Mouse (Mus musculus): ENCODE data around the gene Ccin.

Gene Ccin

DNA sequence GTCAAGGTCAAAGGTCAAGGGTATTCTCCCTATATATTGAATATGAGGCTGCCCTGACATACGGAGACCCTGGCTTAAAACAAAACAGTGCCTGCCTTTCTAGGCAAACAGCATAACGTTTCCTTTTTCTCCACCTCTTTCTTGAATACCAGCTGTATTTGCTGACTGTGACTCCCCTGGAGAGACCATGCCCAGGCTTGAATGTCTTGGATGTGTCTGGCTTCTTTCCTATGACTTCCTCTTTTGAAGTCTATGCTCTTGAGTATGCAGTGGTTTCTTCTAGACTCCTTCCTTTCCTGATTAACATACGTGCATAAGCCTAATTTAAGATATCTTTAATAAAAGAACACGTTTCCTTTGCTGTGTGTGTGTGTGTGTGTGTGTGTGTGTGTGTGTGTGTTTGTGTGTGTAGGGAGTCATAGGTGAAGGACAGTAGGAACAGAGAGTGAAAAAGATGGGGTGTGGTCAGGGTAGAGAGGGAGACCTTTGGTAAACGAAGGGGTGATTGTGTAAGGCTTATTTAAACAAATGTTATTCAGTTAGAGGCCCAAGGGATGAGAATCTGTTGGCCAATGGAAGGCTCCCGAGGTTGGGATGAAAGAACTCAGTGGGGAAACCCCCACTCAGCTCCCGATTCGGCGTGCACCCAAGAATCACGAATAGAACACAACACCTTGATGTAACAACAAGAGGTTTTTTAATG lies 8.2 kb upstream of the Ccin start:
- DNase-seq (ENCODE audit: low spot score), result no peak

DNA sequence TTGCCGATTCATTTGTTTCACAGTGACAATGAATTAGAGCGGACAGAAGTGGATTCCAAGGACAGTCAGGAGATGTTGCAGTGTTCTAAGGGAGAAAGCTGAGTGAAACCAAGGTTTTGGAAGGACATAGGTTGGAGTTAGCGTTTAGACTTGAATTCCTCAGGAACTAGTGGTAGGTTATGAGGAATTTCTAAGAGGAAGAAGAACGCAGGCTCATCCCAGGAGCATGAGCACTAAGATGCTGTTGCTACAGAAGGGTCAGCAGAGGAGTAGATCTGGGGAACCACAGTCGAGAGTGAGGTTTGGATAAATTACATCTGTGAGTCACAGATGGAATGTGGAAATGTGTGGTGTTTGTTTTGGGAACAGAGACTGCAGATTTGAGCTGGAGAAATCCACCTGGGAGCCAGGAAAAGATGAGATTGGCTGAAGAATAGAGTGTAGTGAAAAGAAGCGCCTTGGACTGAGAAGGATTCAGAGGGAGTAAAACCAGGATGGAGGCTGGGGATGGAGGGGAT lies 7.0 kb upstream of the Ccin start:
- no peak for DNase-seq (ENCODE audit: low spot score)

DNA sequence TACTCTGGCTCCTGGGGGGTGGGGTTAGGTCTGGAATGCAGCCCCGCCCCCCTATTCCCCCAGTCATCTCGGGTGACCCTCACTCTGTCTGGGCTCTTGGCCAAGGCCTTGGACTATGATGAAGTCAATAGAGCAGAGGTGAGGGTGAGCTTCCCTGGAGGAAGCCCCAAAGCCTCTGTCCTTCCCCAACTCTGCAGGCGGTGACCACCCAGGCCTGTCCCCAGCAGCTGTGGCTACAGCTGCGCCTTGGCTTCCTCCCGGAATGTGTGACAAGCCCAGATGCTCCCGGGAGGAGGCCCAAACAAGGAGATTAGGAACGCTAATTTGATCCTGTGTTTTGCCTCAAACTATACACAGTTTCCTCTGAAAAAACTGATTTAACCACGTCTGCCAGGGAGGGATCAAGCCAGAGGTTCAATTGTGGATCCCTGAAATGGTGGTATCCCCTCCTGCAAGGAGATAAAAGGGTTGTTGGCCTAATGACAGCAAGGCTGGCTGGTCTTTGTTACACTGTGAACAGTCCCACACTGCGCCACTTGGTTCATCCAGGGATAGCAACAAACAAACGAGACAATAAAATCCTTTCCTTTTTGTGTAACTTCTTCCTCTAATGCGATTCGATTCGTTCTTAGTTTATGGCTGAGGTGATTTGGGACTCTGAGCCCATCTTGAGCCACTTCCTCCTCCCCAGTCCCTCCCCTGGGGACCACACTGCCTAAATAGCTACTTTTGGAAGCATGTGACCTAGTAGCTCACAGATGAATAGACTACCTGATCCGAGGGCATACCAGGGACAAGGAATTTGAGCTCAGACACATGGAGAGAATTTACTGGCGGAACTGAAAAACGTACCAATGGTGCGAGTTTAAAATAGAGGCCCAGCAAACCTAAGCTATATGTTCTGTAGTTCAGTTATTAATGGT lies 4.5 kb upstream of the Ccin start:
- peak; percentile 65 for DNase-seq (ENCODE audit: low spot score)

- peak; percentile 49 for DNase-seq (ENCODE audit: low spot score)
Measured at GRCm38 (mm10) chr4:43979746-43980145, 3.5 kb upstream of the Ccin start.

DNA sequence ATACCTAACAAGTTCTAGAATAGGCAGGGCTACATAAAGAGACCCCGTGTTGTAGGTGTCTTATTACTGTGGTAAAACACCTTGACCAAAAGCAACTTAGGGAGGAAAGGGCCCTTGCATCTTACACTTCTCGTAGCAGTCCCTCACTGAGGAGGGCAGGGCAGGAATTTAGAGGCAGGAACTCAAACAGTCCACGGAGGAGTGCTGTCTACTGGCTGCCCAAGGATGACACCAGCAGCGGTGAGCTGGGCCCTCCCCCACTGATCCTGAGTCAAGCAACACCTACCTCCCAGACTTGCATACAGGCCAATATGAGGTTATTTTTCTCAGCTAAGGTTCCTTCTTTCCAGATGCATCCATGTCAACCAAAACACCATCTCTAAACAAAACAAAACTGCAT lies 3.0 kb upstream of the Ccin start:
- DNase-seq (ENCODE audit: low spot score), result no peak

- DNase-seq (ENCODE audit: low spot score), result no peak
Measured at GRCm38 (mm10) chr4:43980846-43981245, 2.4 kb upstream of the Ccin start.

DNA sequence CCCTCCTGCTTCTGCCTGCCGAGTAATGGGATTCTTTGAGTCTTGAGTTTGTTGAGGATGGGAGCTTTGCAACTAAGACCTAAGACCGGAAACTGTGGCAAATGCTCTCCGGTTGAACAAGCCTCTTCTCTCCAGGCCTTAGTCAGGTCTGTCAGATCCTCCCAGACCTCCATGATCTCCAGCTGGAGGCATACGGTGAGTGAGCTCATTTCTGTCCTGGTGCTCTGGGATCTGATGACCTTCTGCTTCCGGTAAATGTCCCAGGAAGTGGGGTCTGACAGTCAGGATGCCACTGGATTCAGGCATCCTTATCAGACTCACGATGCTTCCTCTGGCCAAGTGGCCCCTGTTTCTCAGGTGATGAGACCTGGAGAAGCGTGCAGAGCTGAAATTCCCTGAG lies 2.0 kb upstream of the Ccin start:
- no peak for DNase-seq (ENCODE audit: low spot score)

DNA sequence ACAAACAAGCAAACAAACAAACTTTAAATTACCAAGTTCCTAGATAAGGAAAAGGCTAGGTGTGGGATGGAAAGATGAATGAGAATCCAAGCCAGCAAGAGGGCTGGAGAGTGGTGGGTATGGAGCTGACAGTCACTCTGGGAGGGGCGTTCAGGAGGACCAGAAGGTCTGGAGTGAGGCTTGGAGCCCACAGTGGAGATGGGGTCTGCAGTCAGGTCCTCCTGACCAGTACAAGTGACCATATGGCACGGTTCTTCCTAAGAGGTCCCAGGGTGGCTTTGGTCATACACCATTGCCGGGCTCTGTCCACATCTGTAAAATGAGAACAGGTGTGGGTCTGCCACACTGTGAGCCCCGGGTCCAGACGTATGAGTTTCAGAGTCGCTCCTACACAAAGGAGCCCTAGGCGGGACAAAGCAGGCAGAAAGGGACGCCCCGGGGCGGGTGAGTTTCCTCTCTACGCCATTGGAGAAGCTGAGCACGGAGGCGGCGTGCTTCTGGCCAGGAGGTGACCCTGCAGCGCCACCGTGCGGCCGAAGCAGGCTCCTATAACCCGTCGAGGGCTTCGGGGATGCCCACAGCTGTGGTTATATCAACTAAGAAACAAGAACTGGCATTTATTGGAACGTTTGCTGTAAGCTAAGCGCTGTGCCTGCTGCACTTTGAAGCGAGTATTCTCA lies 1.1 kb upstream of the Ccin start:
- peak; percentile 93 for DNase-seq (ENCODE audit: low spot score)

GRCm38 (mm10) chr4:43983756-43984155 lies 473 bp downstream of the Ccin start:
- DNase-seq (ENCODE audit: low spot score), result no peak

DNA sequence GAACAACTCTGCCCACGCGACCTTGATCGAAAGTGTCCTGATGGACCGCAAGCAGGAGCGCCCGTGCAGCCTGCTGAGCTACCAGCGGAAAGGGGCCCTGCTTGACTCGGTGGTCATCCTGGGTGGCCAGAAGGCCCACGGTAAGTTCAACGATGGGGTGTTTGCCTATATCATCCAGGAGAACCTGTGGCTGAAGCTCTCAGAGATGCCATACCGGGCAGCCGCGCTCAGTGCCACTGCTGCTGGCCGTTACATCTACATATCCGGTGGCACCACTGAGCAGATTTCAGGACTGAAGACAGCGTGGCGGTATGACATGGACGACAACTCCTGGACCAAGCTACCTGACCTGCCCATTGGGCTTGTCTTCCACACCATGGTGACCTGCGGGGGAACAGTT lies 1.0 kb downstream of the Ccin start:
- no peak for DNase-seq (ENCODE audit: low spot score)

- DNase-seq (ENCODE audit: low spot score), result no peak
Measured at GRCm38 (mm10) chr4:43988976-43989375, 5.7 kb downstream of the Ccin start.

DNA sequence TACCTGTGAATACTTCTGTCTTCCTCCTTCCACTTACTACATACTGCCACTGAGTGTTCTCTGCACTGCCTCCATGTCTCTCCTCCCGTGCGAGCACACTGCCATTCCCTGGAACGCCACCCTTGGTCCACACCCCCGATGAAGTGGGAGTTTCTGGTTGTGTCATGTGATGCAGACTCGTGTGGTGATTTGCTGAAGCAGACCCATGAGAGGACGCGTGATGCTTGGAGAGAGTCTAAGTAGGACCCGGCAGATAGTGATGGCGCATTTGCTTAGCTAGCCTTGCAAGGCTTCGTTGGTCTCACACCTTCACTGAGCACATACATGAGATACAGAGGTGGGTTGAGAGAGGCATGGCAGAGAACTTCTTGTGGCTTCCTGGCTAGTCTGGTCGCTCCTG lies 9.8 kb downstream of the Ccin start:
- no peak for DNase-seq (ENCODE audit: low spot score)

GRCm38 (mm10) chr4:43994342-43994741 lies 11.1 kb downstream of the Ccin start:
- DNase-seq (ENCODE audit: low spot score), result no peak

GRCm38 (mm10) chr4:44003622-44004021 lies 20.3 kb downstream of the Ccin start:
- DNase-seq (ENCODE audit: low spot score), result no peak

DNA sequence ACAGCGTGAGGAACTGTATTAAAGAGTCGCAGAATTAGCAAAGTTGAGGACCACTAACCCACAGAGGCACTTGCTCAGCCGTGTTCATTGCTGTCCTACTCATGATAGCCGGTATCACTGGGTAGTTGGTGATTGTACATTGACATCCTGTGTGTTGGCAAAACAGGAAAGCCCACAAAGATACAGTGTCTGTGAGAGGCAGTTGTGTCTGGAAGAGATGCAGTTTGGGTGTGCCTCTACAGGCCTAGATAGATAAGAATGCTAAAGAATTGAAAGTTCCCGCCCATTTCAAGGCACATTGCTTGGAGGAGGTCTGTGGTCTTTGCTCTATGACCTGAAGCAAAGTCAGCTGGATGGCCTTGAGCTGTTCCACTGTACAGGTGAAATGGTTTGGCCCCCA lies 20.8 kb downstream of the Ccin start, which contains the start of gene Clta:
Gene Clta (plus strand): TSS at position 327 of the 400 bp plus-strand sequence.
- DNase-seq (ENCODE audit: low spot score), result no peak

- DNase-seq (ENCODE audit: low spot score), result no peak
Measured at GRCm38 (mm10) chr4:44004623-44005409, 21.5 kb downstream of the Ccin start.

DNA sequence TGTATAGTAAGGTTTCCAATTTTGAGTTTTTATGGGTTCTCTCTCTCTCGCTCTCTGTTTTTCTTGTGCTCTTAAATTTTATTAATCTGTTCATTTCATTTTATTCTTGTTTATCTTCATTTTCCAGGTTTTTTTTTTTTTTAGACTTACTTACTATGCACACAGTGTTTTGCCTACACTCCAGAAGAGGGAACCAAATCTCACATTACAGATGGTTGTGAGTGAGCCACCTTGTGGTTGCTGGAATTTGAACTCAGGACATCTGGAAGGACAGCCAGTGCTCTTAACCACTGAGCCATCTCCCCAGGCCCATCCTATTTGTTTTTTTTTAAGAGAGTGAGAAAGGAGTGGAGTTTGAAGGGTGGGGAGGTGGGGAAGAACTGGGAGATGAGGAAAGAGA lies 26.9 kb downstream of the Ccin start:
- DNase-seq (ENCODE audit: low spot score), result no peak

- DNase-seq (ENCODE audit: low spot score), result no peak
Measured at GRCm38 (mm10) chr4:44010893-44011292, 27.6 kb downstream of the Ccin start.

GRCm38 (mm10) chr4:44011799-44012198 lies 28.5 kb downstream of the Ccin start:
- no peak for DNase-seq (ENCODE audit: low spot score)

DNA sequence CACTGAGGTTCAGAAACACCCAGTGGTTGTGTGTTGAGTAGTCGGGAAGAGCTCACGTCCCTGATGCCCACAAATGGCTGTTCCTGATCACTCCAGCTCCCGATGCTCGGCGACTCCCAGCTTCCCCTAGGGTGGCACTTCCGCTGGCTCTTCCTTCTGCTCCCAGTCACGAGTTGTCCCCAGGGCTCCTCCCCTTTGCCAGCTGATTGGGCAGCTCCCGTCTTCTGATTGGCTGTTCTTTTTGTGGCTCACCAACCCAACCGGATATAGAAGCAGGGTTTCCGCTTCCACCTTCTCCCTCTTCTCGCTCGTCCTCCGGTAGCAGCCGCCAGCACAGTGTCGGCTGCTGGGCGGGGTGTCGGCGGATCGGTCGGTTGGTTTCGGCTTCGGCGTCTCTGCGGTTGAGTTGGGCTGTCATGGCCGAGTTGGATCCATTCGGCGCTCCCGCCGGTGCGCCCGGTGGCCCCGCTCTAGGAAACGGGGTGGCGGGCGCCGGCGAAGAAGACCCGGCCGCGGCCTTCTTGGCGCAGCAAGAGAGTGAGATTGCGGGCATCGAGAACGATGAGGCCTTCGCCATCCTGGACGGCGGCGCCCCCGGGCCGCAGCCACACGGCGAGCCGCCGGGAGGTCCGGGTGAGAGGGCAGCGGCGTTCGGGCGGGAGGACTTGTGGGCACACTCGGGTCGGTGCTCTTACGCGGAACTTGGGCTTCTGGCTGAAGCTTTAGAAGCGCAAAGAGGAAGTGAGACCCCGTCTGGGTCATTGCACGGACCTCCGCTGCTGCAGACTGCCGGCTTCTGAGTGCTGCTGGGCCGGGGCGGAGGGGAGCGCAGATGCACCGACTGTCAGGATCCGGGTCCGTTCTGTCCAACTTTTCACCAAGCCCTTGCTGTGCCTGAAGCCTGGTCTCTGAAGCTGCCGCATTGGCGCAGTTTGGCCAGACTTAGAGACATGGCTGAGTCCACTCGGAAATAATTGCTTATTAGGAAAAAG lies 29.4 kb downstream of the Ccin start:
- DNase-seq (ENCODE audit: low spot score), result peak; percentile 86
